Mouse (Mus musculus) layer of hippocampus, adult 9-11 months (tissue): ENCODE results near the gene Olfr1286.

Experiments used
- DNase-seq: peaks from one replicate; pipeline ENCODE4 v3.0.0; 2022

The Olfr1286 gene

GRCm38 (mm10) chr2:111422931-111423330, at the start of gene Olfr1286:
Gene Olfr1286, minus strand, starts transcription at chr2:111423115.
- DNase-seq, result no peak

GRCm38 (mm10) chr2:111448842-111449241, 25.9 kb upstream of the Olfr1286 start, which contains the start of gene Olfr1287:
Gene Olfr1287, plus strand, starts transcription at chr2:111449142.
- no peak for DNase-seq

GRCm38 (mm10) chr2:111375222-111375621, 47.7 kb downstream of the Olfr1286 start, which contains the start of gene Olfr1284:
Gene Olfr1284, plus strand, starts transcription at chr2:111375522.
- DNase-seq, result no peak
